Mouse (Mus musculus) Muller cell, postnatal 12 days (primary cell): Measurements from ENCODE around the gene Katnal1.

Experiments
- DNase-seq: peaks from one replicate; pipeline ENCODE4 v3.0.0-alpha.2; 2015; ENCODE audit errors: inconsistent ontology term

The Katnal1 gene

GRCm38 (mm10) chr5:148927717-148928223, 1.4 kb downstream of the Katnal1 start:
- DNase-seq = no peak

- DNase-seq = no peak
Observed at GRCm38 (mm10) chr5:148924586-148924985, 4.5 kb downstream of the Katnal1 start.

GRCm38 (mm10) chr5:148924051-148924450, 5.1 kb downstream of the Katnal1 start:
- no peak for DNase-seq

GRCm38 (mm10) chr5:148923408-148923807, 5.7 kb downstream of the Katnal1 start:
- no peak for DNase-seq

- DNase-seq = no peak
Observed at GRCm38 (mm10) chr5:148922773-148923172, 6.3 kb downstream of the Katnal1 start.

GRCm38 (mm10) chr5:148918049-148918448, 11.1 kb downstream of the Katnal1 start:
- DNase-seq = no peak

GRCm38 (mm10) chr5:148916775-148917174, 12.3 kb downstream of the Katnal1 start:
- DNase-seq = no peak

- no peak for DNase-seq
Observed at GRCm38 (mm10) chr5:148912262-148912661, 16.9 kb downstream of the Katnal1 start.

GRCm38 (mm10) chr5:148910066-148910465, 19.1 kb downstream of the Katnal1 start:
- DNase-seq = no peak

GRCm38 (mm10) chr5:148909402-148909801, 19.7 kb downstream of the Katnal1 start:
- DNase-seq = peak; percentile 55

- peak; percentile 50 for DNase-seq
Observed at GRCm38 (mm10) chr5:148909057-148909395, 20.1 kb downstream of the Katnal1 start.

- DNase-seq = peak; percentile 21
Observed at GRCm38 (mm10) chr5:148908191-148909056, 20.7 kb downstream of the Katnal1 start.

- no peak for DNase-seq
Observed at GRCm38 (mm10) chr5:148906305-148906704, 22.8 kb downstream of the Katnal1 start.

GRCm38 (mm10) chr5:148904846-148905245, 24.3 kb downstream of the Katnal1 start:
- DNase-seq = no peak

- DNase-seq = no peak
Observed at GRCm38 (mm10) chr5:148899361-148899760, 29.8 kb downstream of the Katnal1 start.

- peak; percentile 16 for DNase-seq
Observed at GRCm38 (mm10) chr5:148897941-148898417, 31.1 kb downstream of the Katnal1 start.

GRCm38 (mm10) chr5:148897069-148897702, 31.9 kb downstream of the Katnal1 start:
- DNase-seq = peak; percentile 66

- no peak for DNase-seq
Observed at GRCm38 (mm10) chr5:148896515-148896914, 32.6 kb downstream of the Katnal1 start.

- DNase-seq = no peak
Observed at GRCm38 (mm10) chr5:148895833-148896232, 33.3 kb downstream of the Katnal1 start.

GRCm38 (mm10) chr5:148895034-148895433, 34.1 kb downstream of the Katnal1 start:
- peak; percentile 25 for DNase-seq

- no peak for DNase-seq
Observed at GRCm38 (mm10) chr5:148890237-148890636, 38.9 kb downstream of the Katnal1 start.

GRCm38 (mm10) chr5:148888032-148888431, 41.1 kb downstream of the Katnal1 start:
- DNase-seq = no peak
